Mouse (Mus musculus) kidney, adult 18-20 months (tissue): ENCODE measurements around the gene Gpat2.

Experiments
- DNase-seq: peaks from one replicate; pipeline ENCODE4 v3.0.0; 2021

The Gpat2 gene

DNA sequence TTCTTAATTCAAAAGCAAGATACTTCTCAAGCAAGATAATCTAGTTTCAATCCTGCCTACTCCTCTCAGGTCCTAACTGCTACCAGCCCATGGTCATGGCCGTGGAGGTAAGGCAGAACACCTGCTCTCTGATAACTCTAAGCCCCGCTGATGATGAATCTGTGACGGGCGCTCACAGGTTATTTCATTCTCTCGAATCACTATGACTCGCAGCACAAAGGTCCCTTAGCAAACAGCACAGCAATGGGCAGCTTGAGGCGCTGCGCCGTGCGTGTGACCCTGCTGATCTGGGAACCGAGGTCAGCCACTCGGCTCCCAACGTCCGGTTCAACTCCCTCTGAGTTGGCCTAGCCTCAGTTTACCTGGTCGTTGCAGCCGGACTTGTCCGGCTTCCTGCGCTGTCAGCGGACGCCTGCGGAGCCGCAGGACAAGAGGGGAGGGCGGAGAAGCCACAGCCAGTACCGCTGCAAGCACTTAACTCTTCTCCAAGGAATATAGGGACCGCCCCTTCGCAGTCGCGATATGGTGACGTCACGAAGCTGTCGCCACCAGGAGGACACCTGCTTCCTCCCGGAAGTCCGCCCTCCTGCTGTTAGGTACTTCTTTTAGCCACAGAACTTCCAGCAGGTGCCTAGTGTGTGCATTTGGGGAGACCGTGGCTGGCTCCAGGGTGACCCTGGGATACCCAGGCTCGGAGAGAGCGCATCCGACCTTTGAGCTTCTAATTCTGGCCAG lies 19.2 kb downstream of the Gpat2 start, which contains the start of gene Fahd2a:
Gene Fahd2a (minus strand): TSS at position 511 of the 735 bp plus-strand sequence.
- peak; percentile 90 for DNase-seq

DNA sequence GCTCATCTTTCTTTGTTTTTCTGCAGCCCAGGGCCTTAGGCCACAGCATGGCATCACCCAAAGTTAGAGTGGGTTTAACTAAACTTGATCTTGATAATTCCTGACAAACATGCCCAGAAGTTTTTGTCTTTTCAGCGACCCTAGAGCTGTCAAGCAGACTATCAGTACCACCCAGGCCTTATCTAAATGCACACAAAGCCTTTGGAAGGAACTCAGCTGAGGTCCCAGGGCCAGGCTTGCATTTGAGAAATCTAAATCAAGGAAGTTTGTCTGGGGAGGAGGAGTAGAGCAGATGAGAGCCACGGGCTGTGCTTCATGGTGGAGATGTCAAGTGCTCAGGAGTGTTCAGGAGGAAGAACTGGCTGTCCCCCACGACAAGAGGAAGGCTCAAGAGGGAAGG lies 21.8 kb downstream of the Gpat2 start:
- no peak for DNase-seq

DNA sequence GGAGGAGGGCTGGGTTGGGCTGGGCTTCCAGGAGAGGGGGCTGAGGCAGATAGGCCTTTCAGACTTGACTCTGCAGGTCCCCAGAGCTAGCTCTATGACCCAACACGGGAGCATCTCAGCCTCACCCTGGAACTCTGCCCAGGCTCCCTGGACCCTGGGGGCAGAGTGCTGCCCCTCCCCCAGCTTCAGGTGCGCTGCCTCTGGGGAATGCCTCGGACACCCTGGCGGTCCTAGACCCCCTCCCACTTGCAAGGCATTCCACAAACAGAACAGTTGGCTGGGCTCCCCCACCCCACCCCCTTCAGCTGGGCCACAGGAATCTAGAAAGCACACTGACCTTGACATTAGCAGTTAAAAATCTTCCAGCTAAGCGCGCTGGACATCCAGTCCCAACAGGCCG lies 24.7 kb downstream of the Gpat2 start:
- DNase-seq = peak; percentile 78

DNA sequence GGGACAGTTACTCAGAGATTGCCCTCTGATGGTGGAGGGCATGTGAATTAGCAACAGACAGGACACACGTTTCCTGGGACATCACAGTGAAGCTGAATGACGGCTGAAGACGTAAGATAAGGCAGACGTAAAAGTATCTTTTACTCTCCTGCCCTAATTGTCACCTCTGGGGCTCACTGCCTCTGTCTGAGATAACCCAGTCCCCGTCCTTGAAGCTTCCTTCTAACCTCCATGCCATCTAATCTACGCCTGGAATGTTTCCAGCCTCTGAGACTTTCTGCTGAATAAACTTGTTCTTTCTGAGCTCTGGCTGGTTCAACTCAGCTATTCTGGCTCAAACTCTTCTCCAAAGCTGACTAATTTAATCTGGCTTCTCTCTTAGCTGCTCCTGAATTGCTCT lies 26.7 kb downstream of the Gpat2 start:
- DNase-seq = no peak

DNA sequence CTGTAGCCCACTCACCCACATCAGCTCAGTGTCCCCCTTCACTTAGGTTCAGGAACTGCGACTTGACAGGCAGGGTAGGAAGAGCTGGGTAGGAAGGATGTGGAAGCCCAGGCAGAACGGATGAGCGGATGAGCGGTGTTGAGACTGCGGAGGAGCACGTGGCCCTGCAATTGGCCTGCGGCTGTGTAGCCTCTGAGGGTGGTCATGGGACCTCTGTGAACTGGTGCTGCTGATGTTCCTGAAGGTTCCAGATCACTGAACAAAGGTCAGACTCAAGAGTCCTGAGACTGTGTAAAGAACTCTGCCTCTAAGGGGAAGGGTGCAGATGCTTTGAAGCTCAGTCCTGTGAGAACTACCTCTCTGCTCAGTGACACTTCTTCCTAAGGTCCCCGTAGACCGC lies 28.1 kb downstream of the Gpat2 start:
- peak; percentile 33 for DNase-seq

DNA sequence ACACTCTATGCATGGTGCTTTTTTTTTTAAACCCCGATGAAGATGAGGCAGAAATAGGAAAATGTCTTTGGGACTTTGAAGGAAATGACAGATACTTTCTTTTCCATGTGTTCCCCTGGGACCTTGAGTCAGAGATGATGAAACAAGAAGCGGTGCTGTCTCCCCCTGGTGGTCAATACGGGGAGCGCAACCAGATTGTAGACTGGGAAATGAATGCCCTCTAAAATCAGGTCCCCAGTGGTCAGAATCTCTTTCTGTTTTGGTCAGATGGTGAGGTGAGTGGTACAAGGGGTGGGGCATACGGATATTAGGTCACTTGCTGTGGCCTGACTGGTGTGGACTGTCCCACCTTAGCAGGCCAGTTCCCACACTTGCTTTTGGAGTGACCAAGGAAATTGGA lies 28.8 kb downstream of the Gpat2 start:
- DNase-seq = peak; percentile 86

DNA sequence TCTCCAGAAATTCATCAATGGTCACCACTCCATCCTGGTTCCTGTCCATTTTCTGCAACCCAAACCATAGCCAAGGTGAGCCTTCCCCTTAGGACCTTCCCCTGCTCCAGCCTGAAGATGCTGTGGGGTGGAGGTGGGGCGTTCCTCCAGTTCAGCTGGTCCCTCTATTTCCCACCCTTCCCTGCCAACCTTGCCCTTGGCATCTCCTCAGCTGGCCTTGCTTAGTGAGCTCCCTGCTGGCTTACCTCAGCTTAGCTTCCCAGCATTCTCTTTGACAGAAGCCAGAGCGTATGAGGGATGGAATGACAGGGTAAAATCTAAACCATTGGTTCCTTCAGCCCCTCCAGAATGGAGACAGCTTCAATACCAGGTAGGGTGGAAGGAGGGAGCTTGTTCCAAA lies 34.3 kb downstream of the Gpat2 start:
- DNase-seq = no peak

DNA sequence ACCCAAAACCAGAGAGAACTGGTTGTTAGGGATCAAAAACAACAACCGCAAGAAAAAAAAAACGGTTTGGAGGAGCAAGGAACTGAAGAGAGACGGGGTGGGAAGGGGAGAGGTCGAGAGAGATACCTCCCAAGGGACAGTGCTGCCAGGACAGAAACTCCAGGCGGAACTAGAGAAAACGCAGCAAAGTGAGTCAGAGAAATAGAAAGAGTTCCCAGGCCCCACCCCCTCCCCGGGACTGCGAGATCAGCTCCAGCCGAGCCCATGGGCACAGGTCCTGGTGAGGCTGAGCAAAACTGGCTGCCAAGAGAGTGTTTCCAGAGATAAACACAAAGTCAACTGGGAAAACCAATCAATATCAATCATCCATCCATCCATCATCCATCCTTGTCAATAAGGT lies 36.4 kb downstream of the Gpat2 start:
- DNase-seq = no peak

DNA sequence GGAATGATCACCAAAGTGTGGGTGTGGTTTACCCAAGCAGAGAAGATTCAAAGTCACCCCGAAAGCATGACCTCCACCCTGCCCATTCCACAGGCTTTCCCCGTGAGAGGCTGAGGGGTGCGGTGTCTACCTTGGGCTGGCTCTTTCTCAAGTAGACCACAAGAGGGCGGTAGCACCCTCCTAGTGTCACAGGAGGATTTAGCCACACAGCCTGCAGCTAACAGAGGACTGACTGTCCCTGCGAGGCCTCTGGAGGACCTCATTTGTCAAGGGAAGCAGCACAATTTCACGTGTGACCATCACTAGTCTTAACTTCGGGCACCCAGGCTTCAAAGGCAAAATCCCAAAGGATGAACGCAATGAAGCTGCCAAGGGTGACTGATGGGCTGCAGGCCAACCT lies 37.3 kb downstream of the Gpat2 start:
- peak; percentile 68 for DNase-seq

DNA sequence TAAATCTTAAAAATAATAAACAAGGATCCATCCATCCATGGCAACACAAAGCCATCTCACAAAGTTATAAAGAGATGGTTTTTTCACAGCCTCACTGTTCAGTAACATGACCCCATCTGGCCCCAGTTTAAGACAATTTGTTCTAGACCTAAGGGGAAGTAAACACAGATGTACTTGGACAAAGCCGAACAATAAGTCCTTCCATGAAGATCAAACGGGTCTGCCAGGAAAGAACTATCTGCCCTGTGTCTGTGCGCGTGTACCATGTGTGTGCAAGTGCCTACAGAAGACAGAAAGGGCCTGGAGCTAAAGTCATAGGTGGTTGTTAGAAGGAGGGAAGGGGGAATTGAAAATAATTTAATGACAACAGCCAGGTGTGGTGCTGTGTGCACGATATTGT lies 45.2 kb downstream of the Gpat2 start:
- DNase-seq = no peak

DNA sequence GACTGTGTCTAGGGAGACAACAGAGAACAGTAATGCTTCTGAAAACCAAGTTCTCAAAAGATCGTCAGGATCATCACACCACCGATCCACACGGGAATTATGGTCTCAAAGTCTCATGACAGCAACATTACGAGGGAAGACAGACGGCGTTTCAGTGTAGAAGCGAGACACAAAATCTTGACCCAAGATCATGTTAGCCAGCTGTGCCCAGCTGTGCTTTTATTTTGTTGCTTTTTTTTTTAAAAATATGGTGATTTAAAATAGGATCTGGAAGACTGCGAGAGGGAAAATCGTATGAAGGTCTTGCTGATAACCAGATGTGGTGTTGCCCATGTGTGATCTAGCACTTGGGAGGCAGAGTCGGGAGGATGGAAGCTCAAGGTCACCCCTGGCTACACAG lies 45.7 kb downstream of the Gpat2 start:
- DNase-seq = no peak

DNA sequence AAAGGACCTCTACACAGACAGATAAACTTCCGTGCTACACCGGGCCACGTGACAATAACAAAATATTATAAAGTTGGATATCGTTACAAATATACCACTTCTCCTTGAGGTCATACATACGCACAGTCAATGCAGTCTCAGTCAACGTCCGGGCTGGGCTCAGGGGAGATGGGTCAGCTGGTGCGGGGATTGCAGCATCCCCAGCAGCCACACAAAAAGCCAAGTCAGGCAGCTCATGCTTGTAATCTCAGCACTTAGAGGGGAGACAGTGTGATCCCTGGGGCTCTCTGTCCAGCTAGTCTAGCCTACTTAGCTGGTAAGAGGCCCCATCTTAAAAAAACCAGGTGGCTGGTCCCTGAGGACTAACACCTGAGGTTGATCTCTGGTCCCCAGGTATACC lies 46.3 kb downstream of the Gpat2 start:
- no peak for DNase-seq

DNA sequence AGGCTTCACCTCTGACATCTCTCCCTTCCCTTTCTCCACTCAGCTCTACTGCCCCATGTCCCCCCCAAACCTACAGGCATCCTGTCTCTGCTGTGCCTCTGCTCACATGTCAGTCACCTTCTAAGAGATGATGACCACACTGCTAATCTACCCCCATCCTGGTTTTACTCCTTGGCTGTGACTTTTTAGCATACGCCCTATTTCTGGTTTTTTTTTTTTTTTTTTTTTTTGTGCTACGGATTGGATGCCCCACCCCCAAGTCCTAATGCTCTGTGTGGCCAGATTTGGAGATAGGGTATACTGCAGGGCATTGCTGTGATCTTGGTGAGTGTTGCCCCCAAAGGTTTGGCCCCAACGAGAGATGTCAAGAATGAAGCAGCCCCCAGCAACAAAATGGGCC lies 47.3 kb downstream of the Gpat2 start:
- DNase-seq = no peak

DNA sequence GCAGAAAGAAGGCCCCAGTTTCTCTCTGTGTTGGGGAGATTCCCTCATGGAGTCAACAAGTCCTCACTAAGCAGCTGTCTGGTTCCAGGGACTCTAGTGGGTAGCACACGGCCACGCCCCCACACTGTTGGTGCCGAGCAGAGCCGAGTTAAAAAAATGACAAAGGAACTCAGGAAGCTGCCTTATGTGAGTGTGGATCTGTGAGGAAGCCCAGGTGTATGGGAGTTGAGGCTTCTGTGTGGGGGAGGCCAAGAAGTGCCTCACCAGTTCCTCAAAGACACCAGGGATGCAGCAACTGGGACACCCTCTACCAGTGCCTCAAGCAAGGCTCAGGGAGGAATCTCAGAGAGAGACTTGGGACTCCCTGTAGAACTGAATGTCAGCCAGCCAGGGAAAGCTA lies 54.2 kb downstream of the Gpat2 start:
- DNase-seq = no peak

DNA sequence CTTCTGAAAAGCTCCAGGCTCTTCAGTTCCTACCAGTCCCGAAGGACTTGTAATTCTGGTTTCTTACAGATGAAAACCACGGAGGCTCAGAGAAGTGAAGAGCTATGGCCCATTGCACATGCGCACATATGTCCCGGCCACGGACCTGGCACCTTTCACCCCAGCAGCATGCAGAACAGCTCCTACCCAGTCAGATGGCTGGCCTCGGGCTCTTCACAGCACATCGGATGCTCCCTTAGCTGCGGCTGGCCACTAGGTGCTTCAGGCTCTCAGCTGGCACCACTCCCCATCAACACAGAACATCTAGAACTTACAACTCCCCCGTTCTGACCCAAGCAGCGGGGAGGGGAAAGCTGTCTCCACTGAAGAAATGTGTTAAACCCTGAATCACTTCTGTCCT lies 54.8 kb downstream of the Gpat2 start:
- no peak for DNase-seq

DNA sequence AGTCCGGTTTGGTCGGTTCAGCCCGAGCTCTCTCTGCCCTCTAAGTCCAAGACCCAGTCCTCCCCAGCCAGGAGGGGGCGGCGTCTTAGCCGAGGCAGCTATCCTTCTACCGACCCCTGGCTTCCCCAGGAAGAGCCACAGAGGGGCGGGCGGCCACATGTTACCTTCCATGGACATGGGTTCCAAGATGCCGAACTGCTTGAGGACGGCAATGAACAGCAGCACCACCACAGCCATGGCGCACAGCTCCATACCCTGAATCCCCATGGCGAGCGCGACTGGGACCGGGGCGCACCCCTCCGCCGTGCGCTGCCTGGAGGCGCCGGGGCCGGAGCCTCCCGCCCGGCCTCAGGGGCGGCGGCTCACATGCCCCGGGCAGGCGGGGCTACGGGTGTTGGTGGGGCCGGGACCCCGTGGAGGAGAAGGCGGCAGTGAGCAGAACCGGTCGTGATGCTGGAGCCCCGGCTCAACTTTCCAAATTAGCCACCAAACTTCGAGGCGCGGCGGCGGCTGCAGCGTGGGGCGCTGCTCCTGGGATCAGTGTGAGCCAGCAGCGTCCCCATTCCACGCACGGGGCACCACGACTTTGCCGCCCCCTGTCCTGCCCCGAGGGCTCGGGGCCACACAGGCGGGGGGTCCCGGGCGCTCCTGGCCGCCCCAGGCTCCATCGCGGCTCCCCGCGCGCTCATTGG lies 57.0 kb downstream of the Gpat2 start:
- no peak for DNase-seq

DNA sequence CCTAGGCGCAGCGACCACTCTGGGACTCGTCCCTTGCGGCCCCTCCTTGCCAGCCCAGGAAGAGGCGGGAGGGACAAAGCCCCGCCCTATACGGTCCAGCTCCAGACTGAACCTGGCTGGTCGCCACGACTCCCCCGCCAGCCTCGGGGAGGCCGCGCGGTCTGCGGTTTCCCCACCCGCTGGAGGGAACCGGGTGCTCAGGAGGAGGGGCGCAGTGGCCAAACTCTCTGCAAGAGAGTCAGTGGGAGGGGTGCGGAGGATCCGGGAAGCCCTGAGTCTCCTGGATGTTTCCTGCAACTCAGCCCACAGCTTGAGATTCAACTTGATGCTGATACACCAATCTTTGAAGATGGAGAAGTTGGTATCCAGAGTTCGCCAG lies 57.5 kb downstream of the Gpat2 start:
- DNase-seq = peak; percentile 72

DNA sequence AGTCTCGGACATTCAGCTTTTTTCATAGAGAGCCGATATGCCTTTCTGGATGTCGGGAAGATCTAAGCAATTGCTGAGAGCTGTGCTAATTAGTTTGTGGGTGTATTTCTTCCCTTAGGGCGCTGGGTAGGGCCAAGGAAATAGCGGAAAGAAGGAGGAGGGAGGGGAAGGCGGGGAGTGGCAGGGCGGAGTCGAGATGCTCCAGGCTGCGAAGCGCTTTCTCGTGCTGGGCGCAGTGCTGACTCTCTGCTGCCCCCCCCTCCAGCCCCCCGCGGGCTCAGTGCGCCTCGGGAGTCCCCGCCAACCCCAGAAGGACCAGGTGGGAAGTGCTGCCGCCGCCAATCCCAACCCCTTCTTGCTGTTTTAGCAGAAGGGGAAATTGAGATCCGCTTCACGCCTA lies 58.0 kb downstream of the Gpat2 start:
- DNase-seq = peak; percentile 20

DNA sequence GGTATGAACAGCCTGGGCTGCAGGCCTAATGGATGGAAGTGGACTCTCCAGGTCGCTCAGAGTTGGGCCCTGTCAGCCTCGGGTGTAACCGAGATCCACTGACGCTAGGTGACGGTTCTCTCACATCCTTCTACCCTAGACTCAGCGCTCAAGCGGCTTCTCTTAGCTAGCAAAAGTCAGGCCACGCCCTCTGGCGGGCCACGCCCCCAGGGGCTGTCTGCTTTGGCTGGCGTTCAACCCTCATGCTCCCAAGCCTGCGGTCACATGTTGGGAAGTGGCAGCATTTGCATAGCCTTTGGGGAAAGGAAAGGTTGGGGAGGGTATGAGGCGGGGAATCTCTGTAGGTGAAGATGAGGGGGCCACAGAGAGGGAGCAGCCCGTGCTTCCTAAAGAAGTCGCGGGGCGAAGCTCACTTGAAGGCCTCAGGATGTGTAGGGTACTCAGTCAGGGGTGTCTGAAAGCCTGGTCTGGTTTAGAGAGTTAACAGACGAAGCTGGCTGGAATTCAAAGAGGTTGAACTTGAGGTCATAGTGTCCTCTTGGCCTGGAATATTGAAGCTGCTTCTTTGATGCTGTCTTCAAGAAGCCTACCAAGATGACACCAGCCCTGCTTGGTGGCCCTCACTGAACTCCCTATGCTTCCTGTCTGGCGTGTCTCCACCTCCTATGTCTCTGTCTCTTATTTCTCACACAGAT lies 59.6 kb downstream of the Gpat2 start:
- DNase-seq = peak; percentile 84
